Mouse (Mus musculus) MEL (cell line): ENCODE results near the gene Foxd1.

Experiments used
- CHD1 ChIP-seq: IDR thresholded peaks from 2 replicates; pipeline ENCODE4 v1.6.1; 2012; ENCODE audit warnings: low read depth, mild to moderate bottlenecking, inconsistent platforms, low read length, improper control_type of control experiment
- CTCF ChIP-seq, 3 experiments: IDR thresholded peaks in 2 of 3; conservative IDR thresholded peaks in 1 of 3; 2 replicates each; pipeline ENCODE4 v1.5.1; 2011 to 2012; ENCODE audit warnings: low read length in 3 of 3, low read depth in 2 of 3, mild to moderate bottlenecking in 2 of 3, improper control_type of control experiment in 1 of 3, inconsistent platforms in 1 of 3, mixed read lengths in 1 of 3, moderate library complexity in 1 of 3; ENCODE audit not compliant: control insufficient read depth in 1 of 3, insufficient read depth in 1 of 3, poor library complexity in 1 of 3, severe bottlenecking in 1 of 3
- GATA1 ChIP-seq: IDR thresholded peaks from 2 replicates; pipeline ENCODE4 v1.6.1; 2011; ENCODE audit warnings: low read depth, low read length, improper control_type of control experiment
- POLR2A ChIP-seq, 2 experiments: IDR thresholded peaks; 2 replicates each; pipeline ENCODE4 v1.6.1; 2011 to 2012; ENCODE audit warnings: low read length in 2 of 2, mild to moderate bottlenecking in 2 of 2, control low read depth in 1 of 2, improper control_type of control experiment in 1 of 2, low read depth in 1 of 2, moderate library complexity in 1 of 2; ENCODE audit not compliant: control insufficient read depth in 1 of 2, insufficient read depth in 1 of 2, poor library complexity in 1 of 2
- POLR2AphosphoS5 ChIP-seq: IDR thresholded peaks from 2 replicates; pipeline ENCODE4 v1.6.1; 2012; ENCODE audit warnings: low read depth, borderline replicate concordance, mild to moderate bottlenecking, inconsistent platforms, low read length, moderate library complexity, mixed read lengths
- ZNF384 ChIP-seq: IDR thresholded peaks from 2 replicates; pipeline ENCODE4 v1.6.1; 2012; ENCODE audit warnings: low read depth, mild to moderate bottlenecking, inconsistent platforms, low read length, improper control_type of control experiment

DNA sequence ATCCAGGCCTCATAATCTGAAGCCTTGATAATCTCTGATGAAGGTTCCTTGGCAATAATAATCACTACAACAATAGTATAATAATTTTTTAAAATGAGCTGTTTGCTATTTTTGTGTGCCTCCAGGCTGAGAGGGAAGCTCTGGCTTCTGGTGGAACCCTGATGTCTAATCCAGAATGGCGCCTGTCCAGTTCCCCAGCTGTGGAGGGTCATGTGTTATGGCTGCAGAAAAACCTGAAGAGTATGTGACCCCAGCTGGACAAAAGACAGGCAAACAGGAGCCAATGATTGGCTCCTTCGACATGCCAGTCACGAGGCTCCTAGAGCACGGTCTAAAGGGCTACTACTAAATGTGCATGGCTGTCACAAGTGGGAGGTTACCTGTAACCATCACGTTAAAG, 13.5 kb upstream of the Foxd1 start:
- TF ChIP-seq POLR2A (IDR thresholded peaks at IDR 0.05; ENCODE audit: control insufficient read depth in 1 of 2, insufficient read depth in 1 of 2, low read depth in 1 of 2, low read length in 2 of 2, poor library complexity in 1 of 2), result no peak
- TF ChIP-seq CTCF (IDR thresholded peaks at IDR 0.05 in 2 of 3, conservative IDR thresholded peaks at IDR 0.05 in 1 of 3; ENCODE audit: control insufficient read depth in 1 of 3, insufficient read depth in 1 of 3, low read depth in 2 of 3, low read length in 3 of 3, poor library complexity in 1 of 3, severe bottlenecking in 1 of 3), result no peak
- TF ChIP-seq CHD1, result no peak
- TF ChIP-seq POLR2AphosphoS5, result no peak
- TF ChIP-seq ZNF384, result no peak
- no peak for TF ChIP-seq GATA1
